Comparison of ENCODE assay signal across 11 mouse cellular contexts in genomic region chr4:138407479-138408194, GRCm38 (mm10). TPM values are rescaled to one million over a fixed set of nuclear protein-coding genes. Genes with fewer than 3 reads are reported as not detected.
A peak's percentile ranks its signal among the peaks of the same experiment; 100 is the strongest.
DNase-seq lines count a peak whose midpoint lies in the region; ATAC-seq and TF ChIP-seq lines count a peak whose summit lies in the region.
"Had no signal": no experiment of that assay in that cellular context is flagged by ENCODE, and none has a peak within 500 bp of the region (broad histone marks: within the 10 kb centered on the region; RNA-seq: fewer than 3 reads in every experiment).

No protein-coding gene starts in this region.

- H3K9ac ChIP-seq in lung, embryonic 14.5 days = no peak overlapping the region
- H3K9ac ChIP-seq in forebrain, postnatal 0 days = no peak overlapping the region

- peak; percentile 62 for DNase-seq in lung, embryonic 14.5 days
- no peak for DNase-seq in lung, adult 2 months
- DNase-seq in ES-CJ7 (ENCODE audit: low read depth, low spot score) = peak; percentile 54
- DNase-seq in adrenal gland, postnatal 14 days = peak; percentile 83
- DNase-seq in forebrain, postnatal 0 days = no peak
- DNase-seq in thymus, adult 18-20 months = no peak
- DNase-seq: gastrocnemius, postnatal 25 days had no signal

- H3K4me1 ChIP-seq in lung, embryonic 14.5 days (ENCODE audit: insufficient read depth) = no peaks in the 10 kb centered on the region
- H3K4me1 ChIP-seq in lung, adult 2 months (ENCODE audit: control insufficient read depth, insufficient read depth, low read length) = no peaks in the 10 kb centered on the region
- H3K4me1 ChIP-seq in forebrain, postnatal 0 days (ENCODE audit: insufficient read depth) = no peaks in the 10 kb centered on the region
- H3K4me1 ChIP-seq: forebrain, embryonic 10.5 days had no signal

- TF ChIP-seq CTCF in lung, embryonic 14.5 days (IDR thresholded peaks at IDR 0.05; ENCODE audit: low read depth) = no peak
- TF ChIP-seq CTCF in lung, adult 2 months (IDR thresholded peaks at IDR 0.05; ENCODE audit: insufficient read depth, low read length) = no peak
- no peak for TF ChIP-seq CTCF in forebrain, postnatal 0 days (IDR thresholded peaks at IDR 0.05; ENCODE audit: low read depth)

- no peak overlapping the region for H3K27ac ChIP-seq in lung, embryonic 14.5 days (ENCODE audit: low read depth)
- no peak overlapping the region for H3K27ac ChIP-seq in forebrain, postnatal 0 days (ENCODE audit: low read depth, low read length)
- H3K27ac ChIP-seq: forebrain, embryonic 10.5 days; macrophage had no signal

- no peak for TF ChIP-seq POLR2A in lung, adult 2 months (IDR thresholded peaks at IDR 0.05; ENCODE audit: borderline replicate concordance, extremely low read depth, low read depth, low read length)

- 0 out of 2 replicates have a peak, but pooled peaks cover 5% of the 10 kb centered on the region for H3K27me3 ChIP-seq in lung, embryonic 14.5 days (ENCODE audit: insufficient read depth, low read length)
- H3K27me3 ChIP-seq in forebrain, postnatal 0 days (ENCODE audit: insufficient read depth, low read length) = peaks cover 8% of the 10 kb centered on the region; the same call in 1 of the 2 replicates
- H3K27me3 ChIP-seq: Patski had no signal

- 66% methylated on average over 12 of the region's 13 CpGs for WGBS in lung, embryonic 14.5 days
- 42% methylated on average over 12 of the region's 13 CpGs for WGBS in lung, adult 2 months
- WGBS in forebrain, postnatal 0 days = 81% methylated on average over 12 of the region's 13 CpGs

- no peak for ATAC-seq in lung, embryonic 14.5 days (ENCODE audit: insufficient read depth)
- peak; percentile 80 for ATAC-seq in megakaryocyte progenitor cell, adult 5-6 weeks (replicated peaks; ENCODE audit: poor library complexity)
- ATAC-seq in forebrain, postnatal 0 days = no peak
- ATAC-seq: Patski had no signal

- H3K4me3 ChIP-seq in lung, embryonic 14.5 days (ENCODE audit: low read depth, low read length) = no peak overlapping the region
- H3K4me3 ChIP-seq in lung, adult 2 months (replicated peaks; ENCODE audit: extremely low read depth, low read depth, low read length) = no peak overlapping the region
- no peak overlapping the region for H3K4me3 ChIP-seq in forebrain, postnatal 0 days (ENCODE audit: low read depth, low read length)
- H3K4me3 ChIP-seq: forebrain, embryonic 10.5 days had no signal

- H3K9me3 ChIP-seq in lung, embryonic 14.5 days (ENCODE audit: low read depth, low read length) = no peaks in the 10 kb centered on the region
- H3K9me3 ChIP-seq in forebrain, postnatal 0 days (ENCODE audit: low read length) = no peaks in the 10 kb centered on the region
- H3K9me3 ChIP-seq: forebrain, embryonic 10.5 days had no signal

- no peaks in the 10 kb centered on the region for H3K36me3 ChIP-seq in lung, embryonic 14.5 days (ENCODE audit: insufficient read depth)
- H3K36me3 ChIP-seq in forebrain, postnatal 0 days (ENCODE audit: insufficient read depth) = no peaks in the 10 kb centered on the region
- H3K36me3 ChIP-seq: forebrain, embryonic 10.5 days had no signal

- no peak overlapping the region for H3K4me2 ChIP-seq in lung, embryonic 14.5 days
- no peak overlapping the region for H3K4me2 ChIP-seq in forebrain, postnatal 0 days (ENCODE audit: low read depth)

RNA-seq across cellular contexts. Expression of gene Fam43b, which starts 11.3 kb away (rescaled TPM):
- not detected in 2 replicates for polyA plus RNA-seq in lung, embryonic 14.5 days (2014; fragmentation: Nextera tagmentation; extraction: Ambion mirVana)
- polyA plus RNA-seq in lung, adult 2 months (2012; rRNA removed) = not detected in 2 replicates
- 2.1 and 3.0 TPM in 2 replicates for total RNA-seq in adrenal gland, postnatal 14 days (2021)
- total RNA-seq in megakaryocyte progenitor cell, adult 5-6 weeks (2015) = not detected in 2 replicates
- not detected in 2 replicates for total RNA-seq in megakaryocyte progenitor cell, adult 5-6 weeks (2017)
- 11.9 and 14.7 TPM in 2 replicates for total RNA-seq in forebrain, postnatal 0 days (2014; rRNA removed)
- 18.9 and 22.6 TPM in 2 replicates for polyA plus RNA-seq in forebrain, postnatal 0 days (2015; fragmentation: Nextera tagmentation; extraction: Ambion mirVana)
- total RNA-seq: gastrocnemius, postnatal 25 days had no signal
- polyA plus RNA-seq: forebrain, embryonic 10.5 days; macrophage; Patski had no signal

RNA-seq across cellular contexts. Expression of gene Mul1, which starts 26.8 kb away (rescaled TPM):
- polyA plus RNA-seq in lung, embryonic 14.5 days (2014; fragmentation: Nextera tagmentation; extraction: Ambion mirVana) = 16.1 and 18.0 TPM in 2 replicates
- polyA plus RNA-seq in lung, adult 2 months (2012; rRNA removed) = 15.2 and 16.5 TPM in 2 replicates
- 53.9 and 57.6 TPM in 2 replicates for total RNA-seq in adrenal gland, postnatal 14 days (2021)
- 4.5 and 6.1 TPM in 2 replicates for total RNA-seq in megakaryocyte progenitor cell, adult 5-6 weeks (2015)
- 4.7 and 6.4 TPM in 2 replicates for total RNA-seq in megakaryocyte progenitor cell, adult 5-6 weeks (2017)
- 30.1 and 32.4 TPM in 2 replicates for total RNA-seq in forebrain, postnatal 0 days (2014; rRNA removed)
- 13.5 and 19.4 TPM in 2 replicates for polyA plus RNA-seq in forebrain, postnatal 0 days (2015; fragmentation: Nextera tagmentation; extraction: Ambion mirVana)

RNA-seq across cellular contexts. Expression of gene Cda, which starts 39.8 kb away (rescaled TPM):
- 24.1 and 24.4 TPM in 2 replicates for polyA plus RNA-seq in lung, embryonic 14.5 days (2014; fragmentation: Nextera tagmentation; extraction: Ambion mirVana)
- 2.6 and 2.9 TPM in 2 replicates for polyA plus RNA-seq in lung, adult 2 months (2012; rRNA removed)
- total RNA-seq in adrenal gland, postnatal 14 days (2021) = 10.4 and 11.5 TPM in 2 replicates
- total RNA-seq in megakaryocyte progenitor cell, adult 5-6 weeks (2015) = 0.39 TPM in 1 of 2 replicates, not detected in the other
- not detected in 2 replicates for total RNA-seq in megakaryocyte progenitor cell, adult 5-6 weeks (2017)
- 3.6 TPM in 2 replicates for total RNA-seq in forebrain, postnatal 0 days (2014; rRNA removed)
- 3.2 and 4.9 TPM in 2 replicates for polyA plus RNA-seq in forebrain, postnatal 0 days (2015; fragmentation: Nextera tagmentation; extraction: Ambion mirVana)
- polyA plus RNA-seq: macrophage had no signal

RNA-seq across cellular contexts. Expression of gene Camk2n1, which starts 46.5 kb away (rescaled TPM):
- 2.6 and 3.2 TPM in 2 replicates for polyA plus RNA-seq in lung, embryonic 14.5 days (2014; fragmentation: Nextera tagmentation; extraction: Ambion mirVana)
- 21.7 and 26.9 TPM in 2 replicates for polyA plus RNA-seq in lung, adult 2 months (2012; rRNA removed)
- 18.9 and 22.9 TPM in 2 replicates for total RNA-seq in adrenal gland, postnatal 14 days (2021)
- 0.02 TPM in 1 of 2 replicates, not detected in the other for total RNA-seq in megakaryocyte progenitor cell, adult 5-6 weeks (2015)
- total RNA-seq in megakaryocyte progenitor cell, adult 5-6 weeks (2017) = 0.03 TPM in 1 of 2 replicates, not detected in the other
- total RNA-seq in forebrain, postnatal 0 days (2014; rRNA removed) = 45.9 and 48.3 TPM in 2 replicates
- 17.1 and 21.4 TPM in 2 replicates for polyA plus RNA-seq in forebrain, postnatal 0 days (2015; fragmentation: Nextera tagmentation; extraction: Ambion mirVana)
- polyA plus RNA-seq: macrophage had no signal

Comparison
In these comparisons a context has a peak if more than half of its experiments do, and no peak if none do; other contexts are left out.
1. DNase-seq: peak in lung, embryonic 14.5 days (single experiment), ES-CJ7 (single experiment) and adrenal gland, postnatal 14 days (single experiment); none in lung, adult 2 months (single experiment), forebrain, postnatal 0 days (single experiment) and thymus, adult 18-20 months (0 of 2).